Mouse (Mus musculus): ENCODE results near the gene Trim8.

GRCm38 (mm10) chr19:46542750-46543149 is 41.2 kb downstream of the Trim8 start:
- TF ChIP-seq GATA1 (IDR thresholded peaks at IDR 0.05; ENCODE audit: low read length) (no peak), TAL1 (IDR thresholded peaks at IDR 0.05; ENCODE audit: low read length) (no peak)

All from erythroblast, embryonic 14.5 days (primary cell).